Mouse (Mus musculus) ovary, postnatal 36 days (tissue): Measurements from ENCODE around the gene Entpd7.

ENCODE experiments used
- DNase-seq: peaks from one replicate; pipeline ENCODE4 v3.0.0; 2022; ENCODE audit warnings: low spot score, mixed read lengths

Entpd7 gene

GRCm38 (mm10) chr19:43689419-43690246, at the start of gene Entpd7:
Gene Entpd7 (plus strand): TSS chr19:43689672.
- peak; percentile 98 for DNase-seq

GRCm38 (mm10) chr19:43641833-43642232, 47.6 kb upstream of the Entpd7 start:
- DNase-seq: no peak

- no peak for DNase-seq
Measured at GRCm38 (mm10) chr19:43642843-43643242, 46.6 kb upstream of the Entpd7 start.

GRCm38 (mm10) chr19:43645508-43645907, 44.0 kb upstream of the Entpd7 start:
- DNase-seq: no peak

DNA sequence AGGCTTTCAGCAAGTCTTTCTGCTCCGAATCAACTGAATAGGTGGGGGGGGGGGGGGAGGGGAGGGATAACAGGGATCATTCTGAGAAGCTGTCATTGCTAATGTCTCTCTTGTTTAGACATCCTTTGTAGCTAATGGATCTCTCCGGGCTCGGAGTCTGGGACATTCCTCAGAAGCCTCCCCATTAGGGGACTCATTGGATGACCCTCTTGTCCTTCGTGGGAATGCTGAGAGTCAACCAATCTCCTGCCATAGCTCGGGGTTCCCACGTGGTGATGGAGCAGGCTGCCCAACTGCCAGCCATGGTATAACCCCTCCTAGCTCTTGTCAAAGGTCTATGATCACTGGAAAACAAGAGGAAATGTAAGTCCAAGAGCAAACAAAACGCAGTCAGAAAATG, 42.6 kb upstream of the Entpd7 start:
- DNase-seq: no peak

- no peak for DNase-seq
Measured at GRCm38 (mm10) chr19:43647261-43647660, 42.2 kb upstream of the Entpd7 start.

GRCm38 (mm10) chr19:43648343-43648742, 41.1 kb upstream of the Entpd7 start:
- no peak for DNase-seq

DNA sequence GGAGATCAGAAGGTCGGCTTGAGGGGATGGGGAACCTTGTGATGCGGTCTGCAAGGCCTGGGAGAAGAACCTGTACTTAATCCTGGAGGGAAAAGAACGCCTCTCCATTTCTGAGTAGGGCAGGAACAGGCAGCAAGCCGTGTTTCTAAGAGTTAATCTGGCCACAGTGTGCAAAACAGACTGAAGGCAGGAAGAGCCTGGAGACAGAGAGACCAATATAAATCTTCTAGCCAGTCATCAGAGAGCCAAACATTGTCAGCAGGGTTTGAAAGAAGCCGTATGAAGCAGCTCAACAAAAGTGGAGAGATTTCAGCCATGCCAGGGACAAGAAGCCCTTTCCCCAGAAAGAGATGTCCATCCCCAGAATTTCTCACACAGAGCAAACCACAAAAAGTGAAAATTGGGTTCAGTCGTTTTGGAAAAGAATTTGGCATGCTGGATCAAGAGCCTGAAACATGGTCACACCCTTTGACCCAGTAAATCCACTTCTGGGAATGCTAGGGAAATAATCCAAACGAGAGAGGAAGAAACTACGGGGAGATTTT, 38.2 kb upstream of the Entpd7 start:
- DNase-seq: no peak

GRCm38 (mm10) chr19:43655735-43656492, 33.6 kb upstream of the Entpd7 start:
- DNase-seq: peak; percentile 62

GRCm38 (mm10) chr19:43659632-43660031, 29.8 kb upstream of the Entpd7 start:
- DNase-seq: no peak

DNA sequence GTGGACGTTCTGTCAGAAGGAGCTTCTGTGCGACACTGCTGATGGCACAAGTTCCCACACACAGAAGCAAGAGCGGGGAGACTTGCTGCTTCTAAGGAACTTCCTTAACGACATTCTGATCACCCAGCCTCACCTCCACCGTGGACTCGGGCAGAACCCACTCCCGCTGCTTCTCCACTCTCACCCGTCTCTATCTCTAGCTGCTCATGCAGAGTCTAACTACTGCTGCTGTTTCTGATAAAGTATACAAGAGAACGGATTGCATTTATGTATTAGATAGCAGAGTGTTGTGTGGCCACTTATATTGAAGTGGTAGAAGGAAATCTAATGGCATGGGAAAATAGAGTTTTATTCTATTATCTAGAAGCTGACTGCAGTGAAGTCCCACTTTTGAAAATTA, 28.7 kb upstream of the Entpd7 start:
- no peak for DNase-seq

- DNase-seq: peak; percentile 23
Measured at GRCm38 (mm10) chr19:43662176-43662967, 27.1 kb upstream of the Entpd7 start.

GRCm38 (mm10) chr19:43663471-43663870, 26.0 kb upstream of the Entpd7 start:
- no peak for DNase-seq

DNA sequence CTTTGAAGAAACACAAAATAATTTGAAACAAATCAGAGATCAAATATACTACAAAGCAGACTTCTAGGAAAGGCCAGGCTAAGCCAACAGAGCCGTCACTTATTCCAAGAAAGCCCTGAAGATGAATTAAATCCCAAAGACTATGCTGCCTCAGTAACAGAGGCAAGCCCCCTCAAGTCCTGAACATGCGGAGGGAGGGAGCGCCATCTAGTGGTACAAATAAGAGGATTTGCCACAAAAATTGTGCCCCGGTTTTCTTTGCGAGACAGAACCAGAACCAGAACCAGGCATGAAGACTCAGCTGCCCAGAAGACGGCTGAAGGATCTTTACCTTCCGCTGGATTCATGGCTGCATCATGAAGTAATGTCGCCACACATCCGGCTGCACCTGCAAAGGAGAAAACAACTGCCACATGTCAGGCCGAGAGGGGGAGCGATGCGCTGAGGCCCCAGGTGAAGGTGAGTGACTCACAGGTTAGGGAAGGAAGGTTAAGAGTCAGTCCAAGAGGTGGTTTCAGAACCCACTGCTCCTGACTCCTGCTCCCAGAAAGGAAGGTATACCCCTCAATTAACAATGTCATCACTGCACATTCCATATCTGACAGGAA, 23.9 kb upstream of the Entpd7 start:
- DNase-seq: no peak

GRCm38 (mm10) chr19:43666661-43667429, 22.6 kb upstream of the Entpd7 start:
- DNase-seq: peak; percentile 25

- no peak for DNase-seq
Measured at GRCm38 (mm10) chr19:43667430-43667809, 22.1 kb upstream of the Entpd7 start.

DNA sequence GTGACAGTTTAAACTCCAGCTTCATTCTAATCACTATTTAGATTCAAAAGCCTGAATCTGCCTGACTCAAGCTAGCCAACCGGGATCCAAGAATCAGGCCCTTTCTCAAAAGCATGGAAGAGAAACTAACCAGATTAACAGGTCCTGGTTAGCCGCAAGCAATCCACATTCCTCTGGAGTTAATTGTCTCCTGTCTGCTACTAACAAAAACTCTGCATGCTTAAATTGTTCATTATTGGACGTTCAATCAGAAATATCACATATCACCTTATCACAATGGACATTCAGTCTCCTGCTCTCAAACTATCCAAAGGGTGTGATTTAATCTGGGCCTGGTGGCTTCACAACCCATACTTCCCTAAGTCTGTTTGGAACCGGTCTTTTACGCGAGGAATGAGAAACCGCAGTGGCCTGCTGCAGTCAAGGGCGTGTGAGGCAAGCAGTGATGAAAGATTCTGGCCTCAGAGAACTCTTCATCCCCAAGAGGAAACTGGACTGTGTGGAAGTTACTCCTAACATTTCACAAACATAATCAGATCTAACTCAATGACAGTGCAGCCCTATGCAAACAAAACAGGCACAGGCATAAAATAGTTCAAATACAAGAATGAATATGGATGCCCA, 20.2 kb upstream of the Entpd7 start:
- no peak for DNase-seq

DNA sequence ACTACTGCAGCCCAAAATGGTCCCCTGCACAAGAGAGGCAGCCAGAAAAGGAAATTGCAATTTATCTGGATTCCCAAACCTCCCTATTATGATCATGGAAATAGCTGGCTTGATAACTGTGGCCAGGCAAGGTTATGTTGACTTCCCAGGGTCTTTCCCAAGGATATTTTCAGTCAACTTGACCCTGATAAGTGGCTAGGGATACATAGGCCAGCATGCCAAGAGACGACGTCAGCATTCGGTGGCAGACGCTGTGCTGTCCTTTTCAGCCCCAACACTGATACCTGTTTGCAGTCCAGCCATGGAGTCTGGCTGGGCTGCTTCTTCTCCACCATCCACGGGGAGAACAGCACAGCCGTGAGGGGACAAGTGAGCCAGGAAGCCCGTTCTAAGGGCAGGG, 18.4 kb upstream of the Entpd7 start:
- peak; percentile 57 for DNase-seq

- no peak for DNase-seq
Measured at GRCm38 (mm10) chr19:43673513-43674315, 15.8 kb upstream of the Entpd7 start.

- no peak for DNase-seq
Measured at GRCm38 (mm10) chr19:43674316-43674689, 15.2 kb upstream of the Entpd7 start.
